Mouse (Mus musculus): ENCODE data around the gene Rtbdn. TPM values are rescaled to one million over a fixed set of nuclear protein-coding genes. Genes with fewer than 3 reads are reported as not detected.
A peak's percentile ranks its signal among the peaks of the same experiment; 100 is the strongest.

Gene Rtbdn
- polyA plus RNA-seq, 1 experiment from 2014 or later = 1.5 TPM

GRCm38 (mm10) chr8:84909949-84910348 lies 36.8 kb upstream of the Rtbdn start:
- H3K9me3 ChIP-seq (replicated peaks) = no peaks in the 10 kb centered on the region
- peaks cover 43% of the 10 kb centered on the region for H3K36me3 ChIP-seq
- WGBS = 81% methylated on average over 5 of the region's 5 CpGs
- H3K4me3 ChIP-seq = no peak overlapping the region
- no peak overlapping the region for H3K9ac ChIP-seq
- H3K27me3 ChIP-seq = peaks cover 62% of the 10 kb centered on the region
- peaks cover 21% of the 10 kb centered on the region for H3K4me1 ChIP-seq
- no peak for ATAC-seq (ENCODE audit: low FRiP score)
- H3K27ac ChIP-seq = no peak overlapping the region
- no peak overlapping the region for H3K4me2 ChIP-seq (replicated peaks)

- Histone ChIP-seq H3K4me2 (replicated peaks) (no peak overlapping the region), H3K36me3 (peaks cover 49% of the 10 kb centered on the region), H3K9me3 (replicated peaks) (no peaks in the 10 kb centered on the region), H3K27me3 (peaks cover 68% of the 10 kb centered on the region), H3K27ac (no peak overlapping the region), H3K4me1 (peaks cover 21% of the 10 kb centered on the region), H3K9ac (no peak overlapping the region), H3K4me3 (no peak overlapping the region)
- no peak for ATAC-seq (ENCODE audit: low FRiP score)
- WGBS = 80% methylated on average over 6 of the region's 6 CpGs
Measured at GRCm38 (mm10) chr8:84910551-84910950, 36.2 kb upstream of the Rtbdn start.

GRCm38 (mm10) chr8:84911854-84912253 lies 34.9 kb upstream of the Rtbdn start:
- Histone ChIP-seq H3K27ac (no peak overlapping the region), H3K4me3 (no peak overlapping the region), H3K36me3 (peaks cover 62% of the 10 kb centered on the region), H3K4me2 (replicated peaks) (no peak overlapping the region), H3K9ac (no peak overlapping the region), H3K27me3 (peaks cover 81% of the 10 kb centered on the region), H3K4me1 (peaks cover 21% of the 10 kb centered on the region), H3K9me3 (replicated peaks) (no peaks in the 10 kb centered on the region)
- ATAC-seq (ENCODE audit: low FRiP score) = no peak
- WGBS = 85% methylated on average over 9 of the region's 9 CpGs

GRCm38 (mm10) chr8:84912391-84912790 lies 34.4 kb upstream of the Rtbdn start:
- no peak for ATAC-seq (ENCODE audit: low FRiP score)
- 20% methylated on average over 27 of the region's 27 CpGs for WGBS
- Histone ChIP-seq H3K4me3 (peak overlapping the region; percentile 32), H3K27me3 (peaks cover 86% of the 10 kb centered on the region), H3K4me2 (replicated peaks) (peak overlapping the region; percentile 55), H3K4me1 (peaks cover 21% of the 10 kb centered on the region), H3K36me3 (peaks cover 67% of the 10 kb centered on the region), H3K9ac (no peak overlapping the region), H3K9me3 (replicated peaks) (no peaks in the 10 kb centered on the region), H3K27ac (no peak overlapping the region)

- peaks cover 92% of the 10 kb centered on the region for H3K27me3 ChIP-seq
- peaks cover 21% of the 10 kb centered on the region for H3K4me1 ChIP-seq
- no peak for ATAC-seq (ENCODE audit: low FRiP score)
- H3K36me3 ChIP-seq = peaks cover 73% of the 10 kb centered on the region
- H3K9ac ChIP-seq = peak overlapping the region; percentile 49; the same call in 1 of the 2 replicates
- no peaks in the 10 kb centered on the region for H3K9me3 ChIP-seq (replicated peaks)
- H3K27ac ChIP-seq = no peak overlapping the region
- peak overlapping the region; percentile 55 for H3K4me2 ChIP-seq (replicated peaks)
- H3K4me3 ChIP-seq = peak overlapping the region; percentile 32
- WGBS = under 1% methylated on average over 55 of the region's 55 CpGs
Measured at GRCm38 (mm10) chr8:84912895-84913501, 33.8 kb upstream of the Rtbdn start.

- 12% methylated on average over 9 of the region's 9 CpGs for WGBS
- no peak for ATAC-seq (ENCODE audit: low FRiP score)
- Histone ChIP-seq H3K4me1 (peaks cover 19% of the 10 kb centered on the region), H3K27me3 (peaks cover 97% of the 10 kb centered on the region), H3K27ac (no peak overlapping the region), H3K4me3 (peak overlapping the region; percentile 32), H3K4me2 (replicated peaks) (peak overlapping the region; percentile 55), H3K9me3 (replicated peaks) (no peaks in the 10 kb centered on the region), H3K9ac (peak overlapping the region; percentile 49; the same call in 1 of the 2 replicates), H3K36me3 (peaks cover 78% of the 10 kb centered on the region)
Measured at GRCm38 (mm10) chr8:84913502-84913900, 33.3 kb upstream of the Rtbdn start.

GRCm38 (mm10) chr8:84913960-84914359 lies 32.8 kb upstream of the Rtbdn start:
- Histone ChIP-seq H3K27me3 (peaks cover 99% of the 10 kb centered on the region), H3K4me1 (peaks cover 16% of the 10 kb centered on the region), H3K4me3 (no peak overlapping the region; the same call in 1 of the 2 replicates), H3K9ac (no peak overlapping the region), H3K27ac (no peak overlapping the region), H3K36me3 (peaks cover 81% of the 10 kb centered on the region), H3K4me2 (replicated peaks) (peak overlapping the region; percentile 55), H3K9me3 (replicated peaks) (no peaks in the 10 kb centered on the region)
- no peak for ATAC-seq (ENCODE audit: low FRiP score)
- 34% methylated on average over 4 of the region's 4 CpGs for WGBS

- H3K27ac ChIP-seq = no peak overlapping the region
- H3K9me3 ChIP-seq (replicated peaks) = no peaks in the 10 kb centered on the region
- peaks cover 86% of the 10 kb centered on the region for H3K36me3 ChIP-seq
- ATAC-seq (ENCODE audit: low FRiP score) = no peak
- peaks cover 95% of the 10 kb centered on the region for H3K27me3 ChIP-seq
- no peak overlapping the region for H3K9ac ChIP-seq
- WGBS = 94% methylated on average over 8 of the region's 8 CpGs
- H3K4me2 ChIP-seq (replicated peaks) = no peak overlapping the region
- H3K4me3 ChIP-seq = no peak overlapping the region
- peaks cover 11% of the 10 kb centered on the region for H3K4me1 ChIP-seq
Measured at GRCm38 (mm10) chr8:84915269-84915668, 31.5 kb upstream of the Rtbdn start.

- Histone ChIP-seq H3K27ac (no peak overlapping the region), H3K4me1 (peaks cover 8% of the 10 kb centered on the region), H3K9me3 (replicated peaks) (no peaks in the 10 kb centered on the region), H3K4me3 (no peak overlapping the region), H3K9ac (no peak overlapping the region), H3K36me3 (peaks cover 84% of the 10 kb centered on the region), H3K4me2 (replicated peaks) (no peak overlapping the region), H3K27me3 (peaks cover 79% of the 10 kb centered on the region)
- ATAC-seq (ENCODE audit: low FRiP score) = no peak
- WGBS = 25% methylated on average over 20 of the region's 20 CpGs
Measured at GRCm38 (mm10) chr8:84917781-84918180, 29.0 kb upstream of the Rtbdn start.

GRCm38 (mm10) chr8:84918646-84919045 lies 28.1 kb upstream of the Rtbdn start:
- Histone ChIP-seq H3K9ac (no peak overlapping the region), H3K27ac (no peak overlapping the region), H3K4me1 (no peaks in the 10 kb centered on the region), H3K4me3 (no peak overlapping the region), H3K27me3 (peaks cover 71% of the 10 kb centered on the region), H3K4me2 (replicated peaks) (no peak overlapping the region), H3K9me3 (replicated peaks) (no peaks in the 10 kb centered on the region), H3K36me3 (peaks cover 84% of the 10 kb centered on the region)
- 87% methylated on average over 15 of the region's 15 CpGs for WGBS
- ATAC-seq (ENCODE audit: low FRiP score) = no peak

- no peak overlapping the region for H3K4me3 ChIP-seq
- H3K9ac ChIP-seq = no peak overlapping the region
- H3K4me1 ChIP-seq = no peaks in the 10 kb centered on the region
- no peak overlapping the region for H3K4me2 ChIP-seq (replicated peaks)
- H3K27me3 ChIP-seq = peaks cover 51% of the 10 kb centered on the region
- no peak overlapping the region for H3K27ac ChIP-seq
- H3K9me3 ChIP-seq (replicated peaks) = no peaks in the 10 kb centered on the region
- no peak for ATAC-seq (ENCODE audit: low FRiP score)
- H3K36me3 ChIP-seq = peaks cover 76% of the 10 kb centered on the region
- WGBS = 85% methylated on average over 2 of the region's 2 CpGs
Measured at GRCm38 (mm10) chr8:84921596-84921995, 25.2 kb upstream of the Rtbdn start.

- H3K4me2 ChIP-seq (replicated peaks) = no peak overlapping the region
- H3K9me3 ChIP-seq (replicated peaks) = no peaks in the 10 kb centered on the region
- ATAC-seq (ENCODE audit: low FRiP score) = no peak
- peaks cover 60% of the 10 kb centered on the region for H3K36me3 ChIP-seq
- no peak overlapping the region for H3K27ac ChIP-seq
- no peak overlapping the region for H3K9ac ChIP-seq
- WGBS = 80% methylated on average over 7 of the region's 7 CpGs
- H3K27me3 ChIP-seq = peaks cover 50% of the 10 kb centered on the region
- no peak overlapping the region for H3K4me3 ChIP-seq
- peaks cover 12% of the 10 kb centered on the region for H3K4me1 ChIP-seq
Measured at GRCm38 (mm10) chr8:84925557-84925956, 21.2 kb upstream of the Rtbdn start.

- 93% methylated on average over 1 of the region's 1 CpGs for WGBS
- H3K27me3 ChIP-seq = peaks cover 55% of the 10 kb centered on the region
- peaks cover 55% of the 10 kb centered on the region for H3K36me3 ChIP-seq
Measured at GRCm38 (mm10) chr8:84927513-84927912, 19.3 kb upstream of the Rtbdn start.

More at GRCm38 (mm10) chr8:84927513-84927912, 19.3 kb upstream of the Rtbdn start:
- peaks cover 12% of the 10 kb centered on the region for H3K4me1 ChIP-seq
- no peak overlapping the region for H3K9ac ChIP-seq
- no peak overlapping the region for H3K4me3 ChIP-seq
- H3K9me3 ChIP-seq (replicated peaks) = no peaks in the 10 kb centered on the region
- H3K27ac ChIP-seq = no peak overlapping the region
- ATAC-seq (ENCODE audit: low FRiP score) = no peak
- no peak overlapping the region for H3K4me2 ChIP-seq (replicated peaks)

All from hindbrain, embryonic 12.5 days (tissue).